Mouse (Mus musculus) midbrain, embryonic 16.5 days (tissue): ENCODE results near the gene Tbkbp1. TPM values are rescaled to one million over a fixed set of nuclear protein-coding genes. Genes with fewer than 3 reads are reported as not detected.

Experiments
- ATAC-seq: fragments of 200-750 bp; cut with Nextera tagmentation; 2 replicates; pipeline ENCODE4 v1.8.0; 2017; ENCODE audit warnings: moderate TSS enrichment
- H3K27ac ChIP-seq: fragments of 300-500 bp; sonication (generic); 2 replicates; pipeline ENCODE4 v1.5.1; 2014; ENCODE audit warnings: mild to moderate bottlenecking, low read length, mixed read lengths
- H3K27me3 ChIP-seq: fragments of 300-500 bp; sonication (generic); 2 replicates; pipeline ENCODE4 v1.6.1; 2014; ENCODE audit warnings: low read depth, low read length, mixed read lengths; ENCODE audit not compliant: control insufficient read depth, insufficient read depth
- H3K36me3 ChIP-seq: fragments of 300-500 bp; sonication (generic); 2 replicates; pipeline ENCODE4 v1.6.1; 2014; ENCODE audit warnings: mild to moderate bottlenecking, low read length, moderate library complexity, mixed read lengths; ENCODE audit not compliant: control insufficient read depth, insufficient read depth
- H3K4me1 ChIP-seq: fragments of 300-500 bp; sonication (generic); 2 replicates; pipeline ENCODE4 v1.6.1; 2014; ENCODE audit warnings: mild to moderate bottlenecking, low read length, mixed read lengths; ENCODE audit not compliant: control insufficient read depth, insufficient read depth
- H3K4me2 ChIP-seq: fragments of 300-500 bp; sonication (generic); 2 replicates; pipeline ENCODE4 v1.6.1; 2014; ENCODE audit warnings: mild to moderate bottlenecking, low read length, mixed read lengths
- H3K4me3 ChIP-seq: fragments of 300-500 bp; sonication (generic); 2 replicates; pipeline ENCODE4 v1.5.1; 2014; ENCODE audit warnings: low read depth, mild to moderate bottlenecking, low read length, moderate library complexity, mixed read lengths
- H3K9ac ChIP-seq: fragments of 300-500 bp; sonication (generic); 2 replicates; pipeline ENCODE4 v1.6.1; 2014; ENCODE audit warnings: low read depth, low read length, mixed read lengths
- H3K9me3 ChIP-seq: fragments of 300-500 bp; sonication (generic); replicated peaks from 2 replicates; pipeline ENCODE4 v1.6.1; 2014; ENCODE audit warnings: mild to moderate bottlenecking, low read length, mixed read lengths; ENCODE audit not compliant: control insufficient read depth, poor library complexity, severe bottlenecking
- WGBS: fragments of 180-500 bp; shearing (Covaris S2); extraction: QIAGEN DNeasy Blood & Tissue Kit; methylation state at CpG from one replicate; pipeline ENCODE4 v1.1.7; 2014; 5-methylcytosine and 5-hydroxymethylcytosine counted together
- polyA plus RNA-seq: library from polyadenylated mRNA; unstranded; fragments of >200 nt; fragmentation: Nextera tagmentation; extraction: Ambion mirVana; gene quantifications from 2 replicates; pipeline ENCODE4 v1.2.1, GENCODE M21; 2015

Tbkbp1 gene
- polyA plus RNA-seq, 1 experiment from 2014 or later = 8.2 TPM

DNA sequence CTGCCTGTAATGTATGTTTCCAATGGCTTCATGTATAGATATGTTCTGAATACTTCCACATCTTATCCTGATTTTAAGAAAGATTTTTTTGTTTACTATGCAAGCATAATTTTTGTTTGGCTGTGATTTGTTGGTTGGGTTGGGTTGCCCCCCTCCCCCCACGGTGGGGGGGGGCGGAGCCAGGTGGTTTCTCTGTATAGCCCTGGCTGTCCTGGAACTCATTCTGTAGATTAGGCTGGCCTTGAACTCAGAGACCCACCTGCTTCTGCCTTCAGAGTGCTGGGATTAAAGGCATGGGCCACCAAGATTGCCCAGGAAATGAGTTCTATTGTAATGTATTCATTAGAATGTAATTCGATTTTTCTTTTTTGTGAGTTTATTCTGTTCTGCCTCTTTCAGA is 37.9 kb upstream of the Tbkbp1 start:
- Histone ChIP-seq H3K27ac (no peak overlapping the region), H3K4me1 (peaks cover 24% of the 10 kb centered on the region), H3K9ac (no peak overlapping the region), H3K9me3 (no peaks in the 10 kb centered on the region), H3K27me3 (no peaks in the 10 kb centered on the region), H3K36me3 (0 out of 2 replicates have a peak, but pooled peaks cover 6% of the 10 kb centered on the region), H3K4me3 (no peak overlapping the region), H3K4me2 (peak overlapping the region; percentile 91; the same call in 1 of the 2 replicates)
- ATAC-seq = no peak
- 34% methylated on average over 3 of the region's 3 CpGs for WGBS

DNA sequence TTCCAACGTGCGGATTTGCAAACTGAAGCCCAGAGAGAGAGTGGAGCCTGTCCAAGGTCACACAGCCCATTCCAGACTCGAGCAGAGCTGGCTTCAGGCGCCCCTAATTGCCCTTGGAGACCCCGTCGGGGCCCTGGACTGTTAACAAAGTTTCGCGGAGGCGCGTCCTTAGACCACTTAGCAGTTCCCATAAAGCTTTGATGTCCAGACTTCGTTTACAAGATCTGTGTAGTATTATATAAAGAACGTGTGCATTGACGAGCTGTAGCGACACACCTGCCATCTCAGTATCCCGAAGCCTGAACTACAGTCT is 37.3 kb upstream of the Tbkbp1 start:
- Histone ChIP-seq H3K36me3 (peaks cover 11% of the 10 kb centered on the region), H3K4me2 (peak overlapping the region; percentile 91), H3K9ac (peak overlapping the region; percentile 67), H3K9me3 (no peaks in the 10 kb centered on the region), H3K4me1 (peaks cover 26% of the 10 kb centered on the region), H3K27ac (peak overlapping the region; percentile 89), H3K4me3 (peak overlapping the region; percentile 94), H3K27me3 (no peaks in the 10 kb centered on the region)
- under 1% methylated on average over 15 of the region's 15 CpGs for WGBS
- no peak for ATAC-seq

DNA sequence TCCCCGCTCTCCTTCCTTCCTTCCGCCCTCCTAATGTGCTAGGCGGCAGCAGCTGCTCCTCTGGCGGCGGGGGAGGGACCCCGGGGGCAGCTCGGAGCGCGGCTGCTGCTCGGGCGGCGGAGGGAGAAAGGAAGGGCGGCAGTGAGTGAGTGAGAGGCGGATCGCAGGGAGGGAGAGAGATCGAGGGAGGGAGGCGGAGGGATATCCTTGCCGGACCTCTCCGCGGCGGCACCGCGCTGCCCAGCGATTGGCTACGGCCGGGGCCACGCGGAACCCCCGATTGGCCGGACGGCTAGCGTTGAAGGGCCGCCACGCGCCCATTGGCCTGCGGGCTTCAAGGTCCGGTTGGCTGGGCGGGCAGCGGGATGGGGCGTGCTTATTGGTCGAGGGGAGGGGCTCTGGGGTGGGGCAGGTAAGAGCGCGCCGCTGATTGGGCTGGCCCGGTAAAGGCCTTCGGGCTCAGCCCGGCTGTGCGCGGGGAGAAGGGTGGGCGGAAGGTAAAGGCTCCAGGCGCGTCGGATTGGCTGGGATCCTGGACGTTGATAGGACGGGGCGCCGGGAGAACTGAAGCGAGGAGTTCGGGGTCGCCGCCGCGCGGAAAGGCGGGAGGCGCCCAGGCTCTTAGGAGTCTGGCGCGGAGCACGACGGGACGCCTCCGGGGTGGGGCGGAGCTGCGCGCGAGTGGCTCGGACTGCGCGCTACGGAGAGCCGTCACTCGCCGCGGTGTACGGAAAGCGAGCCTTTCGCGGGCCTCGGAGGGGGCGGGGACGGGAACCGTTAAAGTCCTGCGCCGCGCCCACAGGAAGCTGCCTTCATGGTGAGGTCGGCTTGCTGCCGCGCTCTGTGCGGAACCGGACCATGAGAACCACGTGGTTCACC is 36.7 kb upstream of the Tbkbp1 start, which contains the start of gene Kpnb1:
TSS of gene Kpnb1 (minus strand) at position 118 of the 879 bp plus-strand sequence.
- peaks cover 12% of the 10 kb centered on the region for H3K36me3 ChIP-seq
- under 1% methylated on average over 92 of the region's 101 CpGs for WGBS
- H3K4me2 ChIP-seq = peak within 1 kb of the TSS; percentile 91
- no peaks in the 10 kb centered on the region for H3K9me3 ChIP-seq
- peak within 1 kb of the TSS; percentile 86 for H3K9ac ChIP-seq
- H3K27ac ChIP-seq = peak within 1 kb of the TSS; percentile 97
- peak within 1 kb of the TSS; percentile 94 for H3K4me3 ChIP-seq
- peaks cover 26% of the 10 kb centered on the region for H3K4me1 ChIP-seq
- ATAC-seq = peak; percentile 97
- no peaks in the 10 kb centered on the region for H3K27me3 ChIP-seq

DNA sequence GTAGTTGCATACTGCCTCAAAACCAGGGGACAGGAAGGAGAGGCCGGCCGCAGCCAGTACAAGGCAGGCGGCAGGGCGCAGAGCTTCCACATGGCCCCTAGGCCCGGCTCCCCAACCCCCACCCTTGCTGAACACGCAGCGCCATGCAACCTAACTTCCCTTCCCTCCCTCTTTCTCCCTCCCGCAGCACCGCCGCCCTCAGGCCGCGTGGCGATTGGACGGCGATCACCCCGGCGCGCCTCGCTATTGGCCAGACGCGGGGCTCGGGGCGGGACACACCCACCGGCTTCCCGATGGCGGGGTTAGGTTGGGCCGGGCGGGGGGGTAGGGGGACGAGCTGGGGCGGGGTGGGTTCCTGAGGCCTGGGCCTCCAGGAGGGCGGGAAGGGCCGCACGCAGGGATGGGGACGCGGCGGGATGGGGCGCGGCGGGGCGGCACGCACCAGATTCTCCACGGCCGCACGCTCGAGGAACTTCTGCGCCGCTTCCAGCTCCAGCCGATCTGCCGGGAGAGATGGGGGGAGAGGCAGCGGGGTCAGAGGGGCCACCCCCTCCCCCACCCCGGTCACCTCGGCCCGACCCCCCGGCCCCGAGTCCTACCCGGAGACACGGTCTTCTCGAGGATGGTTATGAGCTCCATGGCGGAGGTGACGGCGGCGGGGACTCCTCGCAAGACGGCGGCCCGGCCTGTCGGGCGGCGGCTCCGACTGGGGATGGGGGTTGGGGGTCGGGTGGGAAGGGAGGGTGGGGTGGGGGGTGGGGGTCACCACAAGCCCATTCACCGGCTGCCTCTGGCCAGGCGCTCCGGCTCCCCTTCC is 35.9 kb upstream of the Tbkbp1 start:
- peak; percentile 79 for ATAC-seq
- Histone ChIP-seq H3K27ac (peak overlapping the region; percentile 97), H3K4me1 (peaks cover 26% of the 10 kb centered on the region), H3K4me3 (peak overlapping the region; percentile 94), H3K36me3 (peaks cover 20% of the 10 kb centered on the region), H3K4me2 (peak overlapping the region; percentile 86), H3K9me3 (no peaks in the 10 kb centered on the region), H3K9ac (peak overlapping the region; percentile 86), H3K27me3 (no peaks in the 10 kb centered on the region)
- under 1% methylated on average over 53 of the region's 74 CpGs for WGBS

DNA sequence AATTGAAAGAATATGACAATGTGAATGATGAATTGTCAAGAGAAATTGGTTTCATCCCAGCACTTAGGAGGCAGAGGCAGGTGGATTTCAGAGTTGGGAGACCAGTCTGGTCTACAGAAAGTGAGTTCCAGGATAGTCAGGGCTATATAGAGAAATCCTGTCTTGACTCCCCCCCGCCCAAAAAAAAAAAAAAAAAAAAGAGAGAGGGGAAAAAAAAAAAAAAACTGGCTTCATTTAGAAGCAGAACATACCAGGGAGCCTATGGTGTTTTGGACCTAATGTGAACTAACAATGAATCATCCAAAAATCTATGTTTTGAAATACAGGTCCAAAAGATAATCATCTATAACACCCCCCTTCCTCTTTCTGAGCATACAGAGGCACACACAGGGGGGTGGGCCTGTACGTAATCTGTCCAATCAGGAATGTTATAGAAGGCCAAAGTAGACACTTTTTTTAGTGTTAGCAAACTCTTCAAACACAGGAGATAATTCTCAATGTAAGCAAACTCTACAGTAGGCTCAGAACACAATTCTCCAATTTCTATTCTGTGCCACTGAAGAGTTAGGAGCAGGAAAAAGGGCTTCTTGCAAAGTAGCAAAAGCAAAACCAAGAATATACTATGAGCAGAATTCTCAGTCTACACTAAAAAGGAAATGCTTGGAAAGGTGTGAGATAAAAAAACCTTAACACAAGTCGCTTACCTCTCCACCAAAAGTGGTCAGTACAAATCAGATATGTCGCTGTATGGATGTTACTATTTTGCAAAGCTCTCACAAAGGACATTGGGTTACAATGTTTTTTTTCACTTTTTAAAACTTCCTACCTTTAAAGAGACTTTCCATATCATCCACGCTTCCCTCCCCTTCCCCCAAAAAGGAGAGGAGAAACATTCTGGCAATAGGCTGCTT is 34.7 kb upstream of the Tbkbp1 start:
- H3K27ac ChIP-seq = no peak overlapping the region
- H3K4me3 ChIP-seq = peak overlapping the region; percentile 94
- peaks cover 26% of the 10 kb centered on the region for H3K4me1 ChIP-seq
- no peak overlapping the region for H3K9ac ChIP-seq
- H3K9me3 ChIP-seq = no peaks in the 10 kb centered on the region
- WGBS = 68% methylated on average over 5 of the region's 5 CpGs
- ATAC-seq = no peak
- peak overlapping the region; percentile 86 for H3K4me2 ChIP-seq
- peaks cover 27% of the 10 kb centered on the region for H3K36me3 ChIP-seq
- no peaks in the 10 kb centered on the region for H3K27me3 ChIP-seq

DNA sequence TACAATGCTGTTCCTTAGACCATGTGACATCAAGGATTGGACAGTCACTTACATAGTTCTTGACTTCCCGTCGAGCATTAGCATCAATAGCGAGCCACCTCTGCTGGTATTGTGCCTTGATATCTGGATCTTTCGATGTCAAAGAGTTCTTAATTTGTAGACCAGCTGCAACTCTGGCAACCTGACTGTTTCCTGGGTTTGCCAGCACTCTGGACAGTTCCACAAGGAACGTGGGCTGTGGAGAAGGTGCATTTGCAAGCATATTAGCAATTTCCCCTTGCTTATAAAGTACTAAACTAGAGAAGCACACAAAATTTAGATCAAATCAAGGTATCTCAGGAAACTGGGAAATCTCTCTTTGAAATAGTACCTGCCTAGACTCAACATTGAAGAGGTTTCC is 33.6 kb upstream of the Tbkbp1 start:
- no peaks in the 10 kb centered on the region for H3K9me3 ChIP-seq
- peaks cover 36% of the 10 kb centered on the region for H3K36me3 ChIP-seq
- H3K9ac ChIP-seq = no peak overlapping the region
- H3K27me3 ChIP-seq = no peaks in the 10 kb centered on the region
- WGBS = 80% methylated on average over 5 of the region's 5 CpGs
- H3K27ac ChIP-seq = no peak overlapping the region
- peaks cover 26% of the 10 kb centered on the region for H3K4me1 ChIP-seq
- no peak overlapping the region for H3K4me3 ChIP-seq
- no peak for ATAC-seq
- H3K4me2 ChIP-seq = no peak overlapping the region

DNA sequence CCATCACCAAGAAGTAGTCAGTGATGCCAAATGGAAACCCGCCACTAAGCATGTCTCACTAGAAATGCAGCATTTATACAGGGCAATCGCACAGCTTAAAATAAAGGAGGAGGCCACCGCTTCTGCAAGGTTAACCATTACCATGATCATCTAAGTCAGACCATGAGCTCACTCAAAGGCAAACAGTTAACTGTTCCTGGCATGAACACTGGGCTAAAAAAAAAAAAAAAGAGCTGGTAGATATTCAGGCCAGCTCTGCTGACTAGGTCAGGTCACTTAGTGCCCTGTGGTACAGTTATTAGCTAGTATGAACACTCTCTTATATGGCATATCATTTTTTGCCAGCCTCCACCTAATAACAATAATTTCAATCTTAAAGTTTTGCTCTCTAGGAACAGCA is 31.2 kb upstream of the Tbkbp1 start:
- Histone ChIP-seq H3K4me2 (no peak overlapping the region), H3K9ac (no peak overlapping the region), H3K9me3 (no peaks in the 10 kb centered on the region), H3K4me1 (peaks cover 18% of the 10 kb centered on the region), H3K27ac (no peak overlapping the region), H3K27me3 (no peaks in the 10 kb centered on the region), H3K36me3 (peaks cover 45% of the 10 kb centered on the region), H3K4me3 (no peak overlapping the region)
- no peak for ATAC-seq
- WGBS = 93% methylated on average over 3 of the region's 3 CpGs

DNA sequence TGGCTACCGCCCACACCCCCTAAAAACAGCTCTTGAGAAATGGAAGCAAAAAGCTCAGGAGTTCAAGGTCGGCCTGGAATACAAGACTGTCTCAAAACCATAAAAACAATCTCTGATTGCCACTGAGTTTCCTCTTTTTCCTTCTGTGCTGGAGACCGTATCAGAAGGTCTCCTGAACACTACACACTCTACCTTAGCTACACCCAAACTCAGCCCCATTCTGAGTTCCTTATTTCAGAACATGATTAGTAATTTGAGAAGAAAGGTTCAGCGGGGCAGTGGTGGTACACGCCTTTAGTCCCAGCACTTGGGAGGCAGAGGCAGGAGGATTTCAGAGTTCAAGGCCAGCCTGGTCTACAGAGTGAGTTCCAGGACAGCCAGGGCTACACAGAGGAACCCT is 29.8 kb upstream of the Tbkbp1 start:
- peaks cover 11% of the 10 kb centered on the region for H3K4me1 ChIP-seq
- 87% methylated on average over 5 of the region's 5 CpGs for WGBS
- no peaks in the 10 kb centered on the region for H3K27me3 ChIP-seq
- no peaks in the 10 kb centered on the region for H3K9me3 ChIP-seq
- H3K9ac ChIP-seq = no peak overlapping the region
- peaks cover 50% of the 10 kb centered on the region for H3K36me3 ChIP-seq
- no peak for ATAC-seq
- H3K27ac ChIP-seq = no peak overlapping the region
- H3K4me3 ChIP-seq = no peak overlapping the region
- no peak overlapping the region for H3K4me2 ChIP-seq
